Mouse (Mus musculus) thymus, postnatal 14 days (tissue): Measurements from ENCODE around the gene Nxt1.

ENCODE experiments used
- DNase-seq: peaks from one replicate; pipeline ENCODE4 v3.0.0; 2021

The Nxt1 gene

GRCm38 (mm10) chr2:148690291-148690690, 17.9 kb downstream of the Nxt1 start:
- DNase-seq = no peak

- DNase-seq = no peak
Measured at GRCm38 (mm10) chr2:148690781-148691180, 18.4 kb downstream of the Nxt1 start.

GRCm38 (mm10) chr2:148698571-148698970, 26.2 kb downstream of the Nxt1 start:
- no peak for DNase-seq

- no peak for DNase-seq
Measured at GRCm38 (mm10) chr2:148706409-148707201, 34.2 kb downstream of the Nxt1 start.

- no peak for DNase-seq
Measured at GRCm38 (mm10) chr2:148707202-148707530, 34.8 kb downstream of the Nxt1 start.

- DNase-seq = no peak
Measured at GRCm38 (mm10) chr2:148712326-148712725, 39.9 kb downstream of the Nxt1 start.

- DNase-seq = no peak
Measured at GRCm38 (mm10) chr2:148717072-148717471, 44.7 kb downstream of the Nxt1 start.

GRCm38 (mm10) chr2:148719271-148719995, 47.0 kb downstream of the Nxt1 start:
- DNase-seq = no peak
